Mouse (Mus musculus): ENCODE measurements at regions not wholly inside any gene's neighbourhood (a gene's known extent, or its start where the extent isn't known, plus 50 kb on each side); places are given as distances from the start of the nearest gene placed in this dataset.

DNA sequence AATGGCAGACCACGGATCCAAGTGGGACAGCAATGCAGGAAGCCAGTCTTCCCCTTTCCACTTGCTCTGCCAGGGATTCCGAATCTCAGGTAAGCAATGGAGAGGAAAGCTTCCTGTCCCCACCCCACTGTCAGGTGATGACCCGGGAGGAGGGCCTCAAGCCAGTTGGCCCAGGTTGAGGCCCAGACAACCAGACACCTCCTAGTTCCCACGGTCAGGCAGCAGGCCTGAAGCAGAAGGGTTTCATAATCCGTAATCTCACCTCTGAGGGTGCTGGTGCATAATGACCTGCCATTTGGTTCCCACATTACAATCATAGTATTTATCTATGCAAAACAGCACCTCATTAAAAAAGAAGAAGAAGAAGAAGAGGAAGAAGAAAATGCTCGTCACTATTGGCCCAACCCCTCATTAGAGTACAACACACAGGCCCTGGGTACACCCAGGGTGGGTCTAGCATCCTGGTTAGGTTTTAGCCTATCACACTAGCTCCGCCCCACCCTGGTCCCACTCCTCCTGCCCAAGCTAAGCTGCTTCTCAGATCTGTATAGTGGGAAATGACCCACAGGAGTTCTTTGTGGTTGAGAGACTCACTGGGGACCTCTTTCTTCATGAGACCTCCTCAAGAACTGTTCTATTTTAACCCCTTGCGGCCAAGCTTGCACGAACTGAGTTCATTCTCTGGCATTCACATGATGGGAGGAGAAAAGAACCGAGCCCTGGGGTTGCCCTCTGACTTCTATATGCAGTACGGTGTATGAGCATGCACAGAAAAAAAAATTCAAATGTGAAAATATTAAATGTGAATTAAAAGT, 71.1 kb downstream of the Zfp36l1 start:
- TF ChIP-seq CTCF (IDR thresholded peaks at IDR 0.05; ENCODE audit: low read depth, low read length) (no peak), TAL1 (conservative IDR thresholded peaks at IDR 0.05; ENCODE audit: low read depth, low read length) (no peak; the same call in 1 of the 2 replicates), GATA1 (IDR thresholded peaks at IDR 0.05; ENCODE audit: borderline replicate concordance, low read length) (no peak), GATA2 (IDR thresholded peaks at IDR 0.05; ENCODE audit: borderline replicate concordance, low read depth, low read length) (no peak)
